Mouse (Mus musculus) megakaryocyte, embryonic 14.5 days (primary cell): ENCODE measurements at regions not wholly inside any gene's neighbourhood (a gene's known extent, or its start where the extent isn't known, plus 50 kb on each side); places are given as distances from the start of the nearest gene placed in this dataset.

Source experiments
- FLI1 ChIP-seq: IDR thresholded peaks from 2 replicates; pipeline ENCODE4 v1.6.1; 2012; ENCODE audit warnings: low read length, inconsistent platforms, mixed read lengths
- GATA1 ChIP-seq: IDR thresholded peaks from 3 replicates; pipeline ENCODE4 v1.6.1; 2012; ENCODE audit warnings: mixed read lengths, low read length, inconsistent platforms, borderline replicate concordance

GRCm38 (mm10) chr10:19491513-19492380, 100.0 kb upstream of the Ifngr1 start:
- TF ChIP-seq GATA1 (no peak), FLI1 (no peak)
